Mouse (Mus musculus): Measurements from ENCODE around the gene Tomm34. TPM values are rescaled to one million over a fixed set of nuclear protein-coding genes. Genes with fewer than 3 reads are reported as not detected.
A peak's percentile ranks its signal among the peaks of the same experiment; 100 is the strongest.
"Not testable (repeated sequence)": the region's sequence is repeated elsewhere in the genome, so short reads cannot be mapped to it uniquely, and the experiment has no call there.

The Tomm34 gene
- polyA plus RNA-seq, 3 experiments from 2014 or later = 103 to 135 (median 128) TPM

DNA sequence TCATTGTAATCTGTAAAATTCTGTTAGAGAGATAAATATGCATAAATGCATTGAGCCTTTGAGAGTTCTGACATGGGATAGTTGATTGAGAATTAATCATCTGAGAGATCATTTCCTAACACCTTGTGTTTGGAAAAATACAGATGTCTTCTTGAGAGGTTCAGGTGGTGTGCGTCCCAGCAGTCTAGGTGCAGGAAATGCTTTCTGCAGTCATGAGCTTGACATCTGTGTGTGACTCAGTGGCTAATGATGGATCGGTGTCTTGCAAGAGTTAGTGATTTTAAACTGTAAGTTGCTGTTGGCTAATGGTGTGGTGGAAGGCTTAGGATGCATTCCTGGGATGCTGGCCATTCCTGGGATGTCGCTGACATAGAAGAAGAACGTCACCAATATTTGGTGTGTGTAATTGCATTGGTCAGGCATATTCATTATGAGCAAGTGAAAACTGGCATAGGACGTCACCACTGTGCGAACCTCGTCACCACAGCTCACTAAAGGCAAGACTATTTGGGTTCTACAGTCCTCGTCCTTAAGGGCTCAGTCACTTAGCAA, 6.0 kb upstream of the Tomm34 start:
- ATAC-seq = no peak

DNA sequence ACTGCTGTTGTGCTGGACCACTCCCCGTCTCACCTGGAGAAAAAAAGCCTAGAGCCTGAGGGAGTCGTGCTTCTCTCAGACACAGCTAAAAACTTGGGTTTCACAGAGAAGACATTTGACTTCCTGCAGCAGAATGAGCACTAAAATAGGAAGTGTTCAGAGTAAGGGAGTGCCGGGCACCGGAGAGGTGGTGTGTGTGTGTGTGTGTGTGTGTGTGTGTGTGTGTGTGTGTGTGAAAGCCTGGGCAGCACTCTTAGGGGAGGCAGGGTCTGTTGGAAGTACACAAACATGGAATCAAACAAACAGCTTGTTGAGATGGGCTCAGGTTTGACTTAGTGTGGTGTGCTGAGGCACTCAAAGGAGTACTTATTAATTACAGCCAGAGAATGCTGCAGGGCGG, 4.1 kb upstream of the Tomm34 start:
- ATAC-seq = peak; percentile 7

- peak; percentile 70 for ATAC-seq
These were observed 3.1 kb upstream of the Tomm34 start for GRCm38 (mm10) chr2:164073918-164074578.

GRCm38 (mm10) chr2:164073120-164073519, 2.2 kb upstream of the Tomm34 start:
- no peak for ATAC-seq

GRCm38 (mm10) chr2:164072109-164072508, 1.1 kb upstream of the Tomm34 start:
- no peak for ATAC-seq

DNA sequence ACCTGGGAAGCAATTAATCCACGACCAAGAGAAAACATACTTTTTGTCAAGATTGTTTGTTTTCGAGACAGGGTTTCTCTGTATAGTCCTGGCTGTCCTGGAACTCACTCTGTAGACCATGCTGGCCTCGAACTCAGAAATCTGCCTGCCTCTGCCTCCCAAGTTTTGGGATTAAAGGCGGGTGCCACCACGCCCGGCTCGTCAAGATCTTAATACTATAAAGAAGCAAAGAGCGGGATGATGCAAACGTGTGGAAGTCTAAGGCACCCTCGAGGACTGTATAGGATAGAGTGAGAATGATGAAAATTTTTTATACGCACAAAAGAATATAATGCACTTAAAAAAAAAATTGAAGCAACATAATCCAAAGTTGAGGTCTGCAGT, 460 bp upstream of the Tomm34 start:
- ATAC-seq = not testable (repeated sequence)

DNA sequence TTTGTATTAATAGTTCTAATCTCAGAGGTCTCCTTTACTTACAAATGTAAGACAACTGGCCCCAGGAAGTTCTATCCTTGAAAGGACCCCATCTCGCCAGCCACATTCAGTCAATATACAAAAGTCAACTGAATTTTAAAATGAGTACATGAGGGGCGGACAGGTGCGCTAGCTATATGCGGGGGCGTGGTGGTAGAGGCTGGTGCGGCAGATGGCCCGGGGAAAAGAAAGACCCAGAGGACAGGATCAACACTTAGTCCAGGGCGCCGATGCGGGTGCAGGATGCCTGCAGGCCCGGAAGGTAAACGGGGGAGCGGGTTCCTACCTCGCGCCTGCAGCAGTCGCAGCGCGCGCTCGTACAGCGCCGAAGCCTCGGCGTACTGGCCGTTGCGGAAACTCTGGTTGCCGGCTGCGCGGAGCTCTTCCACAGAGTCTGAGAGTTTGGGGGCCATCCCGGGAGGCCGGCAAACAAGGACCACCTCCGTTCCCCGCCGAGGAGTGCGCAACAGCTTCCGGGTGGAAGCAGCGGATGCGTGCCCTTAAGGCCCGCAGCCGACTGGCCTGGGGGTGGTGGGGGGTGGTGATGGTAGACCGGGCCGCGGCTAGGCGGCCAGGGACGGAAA, 716 bp downstream of the Tomm34 start, which contains the start of gene Stk4:
Stk4 (plus strand) TSS at position 181 of the 623 bp plus-strand sequence.
- peak; percentile 12 for ATAC-seq

GRCm38 (mm10) chr2:164059634-164060235, 11.2 kb downstream of the Tomm34 start:
- ATAC-seq = no peak

DNA sequence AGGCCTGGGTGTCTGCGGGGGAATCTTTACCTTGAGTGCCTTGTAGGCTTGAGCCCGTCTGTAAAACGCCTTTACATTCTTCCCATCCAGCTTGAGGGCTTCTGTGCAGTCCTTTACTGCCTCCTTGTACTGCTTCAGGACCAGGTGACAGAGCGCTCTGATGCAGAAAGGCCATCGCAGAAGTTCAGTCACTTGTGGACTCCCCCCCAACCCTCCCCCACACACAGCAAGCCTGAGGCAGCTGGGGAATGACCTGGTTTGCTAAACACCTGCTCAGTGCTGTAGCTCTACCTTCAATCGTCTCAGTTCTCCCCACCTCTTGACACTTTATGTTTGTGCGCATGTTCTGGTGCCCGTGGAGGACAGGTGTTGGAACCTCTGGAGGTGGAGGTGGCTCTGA, 16.3 kb downstream of the Tomm34 start:
- no peak for ATAC-seq

GRCm38 (mm10) chr2:164053767-164054166, 17.2 kb downstream of the Tomm34 start:
- no peak for ATAC-seq

- peak; percentile 83 for ATAC-seq
These were observed 23.7 kb downstream of the Tomm34 start for GRCm38 (mm10) chr2:164047197-164047690.

DNA sequence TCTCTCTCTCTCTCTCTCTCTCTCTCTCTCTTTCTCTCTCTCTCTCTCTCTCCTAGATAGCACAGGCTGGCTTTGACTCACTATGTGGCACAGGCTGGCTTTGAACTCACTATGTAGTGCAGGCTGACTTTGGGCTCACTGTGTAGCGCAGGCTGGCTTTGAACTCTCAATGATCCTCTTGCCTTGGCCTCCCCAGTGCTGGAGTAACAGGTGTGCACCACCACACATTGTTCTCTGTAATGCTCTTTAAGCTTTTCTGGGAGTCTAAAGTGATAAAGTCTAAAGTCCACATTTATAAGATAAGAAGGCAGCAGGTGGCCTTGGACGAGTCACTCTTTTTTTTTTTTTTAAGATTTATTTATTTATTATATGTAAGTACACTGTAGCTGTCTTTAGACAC, 29.4 kb downstream of the Tomm34 start:
- no peak for ATAC-seq

DNA sequence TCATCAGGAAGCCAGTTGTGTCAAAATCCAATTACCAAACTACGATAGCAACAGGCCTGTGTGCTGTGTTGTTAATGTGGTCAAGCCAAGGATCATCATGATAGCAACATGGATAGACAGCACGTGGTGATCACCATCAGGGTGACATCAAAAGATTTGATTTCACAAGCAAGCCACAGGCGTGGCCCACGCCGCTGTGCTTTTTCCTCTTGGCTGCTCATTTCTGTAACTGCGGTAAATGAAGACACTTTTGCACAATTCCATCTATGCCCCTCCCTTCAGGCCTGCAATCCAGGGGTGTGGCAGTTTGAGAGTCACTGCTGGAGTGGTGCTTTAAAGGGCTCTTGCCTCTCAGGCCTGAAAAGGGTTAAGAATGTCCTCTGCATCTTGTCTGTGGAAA, 30.0 kb downstream of the Tomm34 start:
- no peak for ATAC-seq

DNA sequence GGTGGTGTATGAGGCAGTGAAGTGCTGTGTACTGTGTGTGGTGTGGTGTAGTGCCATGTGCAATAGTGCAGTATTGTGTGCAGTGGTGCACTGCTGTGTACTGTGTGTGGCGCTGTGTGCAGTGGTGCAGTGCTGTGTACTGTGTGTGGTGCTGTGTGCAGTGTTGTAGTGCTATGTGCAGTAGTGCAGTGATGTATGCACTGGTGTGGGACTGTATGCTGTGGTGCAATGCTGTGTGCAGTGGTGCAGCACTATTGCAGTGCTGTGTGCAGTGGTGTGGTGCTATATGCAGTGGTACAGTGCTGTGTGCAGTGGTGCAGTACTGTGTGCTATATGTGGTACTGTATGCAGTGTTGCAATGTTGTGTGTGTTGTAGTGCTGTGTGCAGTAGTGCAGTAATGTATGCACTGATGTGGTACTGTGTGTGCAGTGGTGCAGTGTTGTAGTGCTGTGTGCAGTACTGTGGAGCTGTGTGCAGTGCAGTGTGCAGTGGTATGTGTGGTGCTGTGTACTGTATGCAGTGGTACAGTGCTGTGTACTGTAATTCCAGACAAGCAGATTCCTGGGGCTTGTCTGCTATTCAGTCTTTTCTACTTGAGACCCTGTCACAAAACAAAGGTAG, 32.5 kb downstream of the Tomm34 start:
- no peak for ATAC-seq

DNA sequence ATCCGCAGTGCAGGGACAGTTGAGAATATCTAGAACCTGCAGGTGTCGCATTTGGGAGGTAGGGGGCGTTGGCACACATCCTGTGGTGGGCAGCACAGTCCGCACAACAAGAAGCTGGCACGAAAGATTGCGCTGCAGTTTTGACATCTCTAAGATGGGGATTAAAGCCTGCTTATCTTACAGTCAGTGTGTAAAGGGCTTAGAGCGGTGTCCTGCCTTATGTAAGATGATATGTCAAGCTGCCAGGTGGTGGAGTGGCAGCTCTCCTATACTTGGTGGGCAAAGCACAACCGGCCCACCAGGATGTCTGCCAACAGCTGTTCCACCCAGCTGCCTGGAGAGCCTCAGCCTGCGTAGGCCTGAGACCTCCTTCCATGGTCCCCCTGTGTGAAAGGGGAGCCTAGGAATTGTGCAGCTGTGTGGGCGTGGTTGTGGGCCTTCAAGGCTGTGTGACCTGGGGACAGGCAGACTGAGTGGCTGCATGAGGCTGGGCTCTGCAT, 34.4 kb downstream of the Tomm34 start:
- ATAC-seq = no peak

GRCm38 (mm10) chr2:164032973-164033372, 38.0 kb downstream of the Tomm34 start:
- ATAC-seq = no peak

GRCm38 (mm10) chr2:164031147-164031546, 39.8 kb downstream of the Tomm34 start:
- no peak for ATAC-seq

DNA sequence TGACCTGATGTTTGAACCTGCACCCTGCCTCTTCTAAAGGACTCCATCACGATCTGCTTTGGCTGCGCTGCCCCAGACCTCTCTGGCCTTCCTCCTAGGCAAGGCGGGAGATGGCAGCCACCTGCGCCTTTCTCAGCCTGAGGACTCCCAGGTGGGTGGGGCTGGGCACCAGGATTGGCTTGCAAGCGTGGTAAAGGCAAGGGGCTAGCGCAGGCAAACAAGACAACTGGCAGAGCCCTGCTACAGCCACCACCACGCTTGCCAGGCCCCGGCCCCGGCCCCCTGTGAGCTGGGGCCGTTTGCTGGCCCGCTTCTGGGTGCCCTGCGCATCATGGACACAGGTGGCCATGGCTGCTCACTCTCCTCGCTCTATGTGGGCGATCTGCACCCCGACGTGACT, 45.8 kb downstream of the Tomm34 start, which contains the start of gene Pabpc1l:
Pabpc1l (plus strand) TSS at position 301 of the 400 bp plus-strand sequence.
- no peak for ATAC-seq

- ATAC-seq = no peak
These were observed 48.9 kb downstream of the Tomm34 start for GRCm38 (mm10) chr2:164022104-164022503.

GRCm38 (mm10) chr2:164019943-164020342, 51.0 kb downstream of the Tomm34 start:
- no peak for ATAC-seq

GRCm38 (mm10) chr2:164018910-164019309, 52.1 kb downstream of the Tomm34 start:
- no peak for ATAC-seq

DNA sequence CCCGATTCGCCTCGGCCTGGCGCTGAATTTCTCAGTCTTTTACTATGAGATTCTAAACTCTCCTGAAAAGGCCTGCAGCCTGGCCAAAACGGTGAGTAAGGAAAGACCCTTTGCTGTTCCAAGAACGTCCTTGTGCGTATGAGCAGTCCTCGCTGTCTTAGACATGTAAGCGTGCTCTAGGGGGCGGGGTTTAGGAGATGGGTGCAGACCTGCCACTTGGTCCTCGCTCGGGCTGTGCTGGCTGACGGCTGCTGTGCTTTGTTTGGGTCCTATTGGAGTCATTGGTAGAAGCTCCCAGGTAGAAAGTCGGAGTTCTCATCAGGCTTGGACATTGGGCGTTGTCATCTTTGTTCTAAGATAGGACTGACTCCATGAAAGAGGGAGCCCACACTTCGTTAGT, 55.7 kb downstream of the Tomm34 start:
- no peak for ATAC-seq

DNA sequence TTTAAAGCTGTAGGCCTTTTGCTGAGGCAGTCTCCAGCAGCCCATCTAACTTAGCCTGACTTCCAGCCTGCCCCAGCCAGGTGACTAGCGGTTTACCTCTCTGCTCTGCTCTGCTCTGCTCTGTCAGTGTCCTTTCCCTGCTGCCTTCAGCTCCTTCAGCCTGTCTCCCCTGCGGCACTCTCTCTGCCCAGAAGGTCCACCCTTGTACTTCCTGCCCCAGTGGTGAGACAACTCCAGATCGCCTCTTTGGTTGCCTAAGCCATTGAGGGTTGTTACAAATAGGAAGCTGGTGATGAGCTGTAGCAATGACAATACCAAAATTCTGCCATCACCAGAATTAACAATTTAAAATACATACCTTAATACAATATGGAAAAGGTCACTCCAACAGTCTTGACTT, 60.0 kb downstream of the Tomm34 start:
- no peak for ATAC-seq

All from inflammation-experienced regulatory T-cells, adult 6 months (primary cell).